Mouse (Mus musculus) layer of hippocampus, postnatal 36 days (tissue): ENCODE results near the gene Fam57b. TPM values are rescaled to one million over a fixed set of nuclear protein-coding genes. Genes with fewer than 3 reads are reported as not detected.

ENCODE experiments used
- DNase-seq, 2 experiments: peaks; one replicate each; pipeline ENCODE4 v3.0.0; 2022
- total RNA-seq, 2 experiments: library from RNA; stranded (reverse); gene quantifications; 2 replicates each; pipeline ENCODE4 v1.2.3; 2021

Gene Fam57b
- total RNA-seq, 2 experiments from 2014 or later, result 75.1 to 83.3 TPM

DNA sequence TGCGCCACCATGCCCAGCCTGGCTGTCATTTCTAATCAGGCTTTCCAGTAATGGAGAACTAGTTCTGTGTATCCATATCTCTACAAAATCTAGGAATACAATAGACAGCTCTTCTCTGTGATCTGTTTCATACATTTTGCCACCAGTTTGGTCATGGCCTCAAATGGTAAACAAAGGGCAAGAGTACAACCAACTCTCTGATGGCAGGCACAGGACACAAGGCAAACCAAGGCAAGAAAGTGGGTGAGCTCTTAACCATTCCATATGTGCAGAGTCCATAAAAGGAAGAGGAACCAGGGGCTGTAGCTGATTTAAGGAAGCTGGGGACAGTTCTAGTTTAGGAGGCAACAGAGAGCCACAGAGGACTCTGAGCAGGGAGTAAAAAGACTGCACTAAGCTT is 79.8 kb downstream of the Fam57b start:
- DNase-seq, result no peak

Other genes with a start within 250 kb of the Fam57b start
- gene Eif3c, start 231.3 kb upstream of the Fam57b start, total RNA-seq, result 100 to 1,000 TPM; 172 to 177 TPM
- under 1 TPM; 0.40 to 0.42 TPM for gene Apobr, start 212.7 kb upstream of the Fam57b start, total RNA-seq
- 10 to 100 TPM; 28.3 to 32.9 TPM for gene Cln3, start 211.9 kb upstream of the Fam57b start, total RNA-seq
- gene Il27, start 202.7 kb upstream of the Fam57b start, total RNA-seq, result not detected
- 1 to 10 TPM; 7.5 to 7.9 TPM for gene Nupr1, start 166.8 kb upstream of the Fam57b start, total RNA-seq
- 10 to 100 TPM; 25.6 to 30.3 TPM for gene Sgf29, start 148.4 kb upstream of the Fam57b start, total RNA-seq
- 10 to 100 TPM in 1 of 2 experiments, 1 to 10 TPM in 1; 6.3 to 11.2 TPM for gene Sult1a1, start 121.2 kb upstream of the Fam57b start, total RNA-seq
- gene Bola2, start 102.3 kb upstream of the Fam57b start, total RNA-seq, result 100 to 1,000 TPM in 1 of 2 experiments, 10 to 100 TPM in 1; 98.8 to 109 TPM
- gene Slx1b, start 101.9 kb upstream of the Fam57b start, total RNA-seq, result 10 to 100 TPM; 16.2 to 16.4 TPM
- 100 to 1,000 TPM; 114 to 121 TPM for gene Coro1a, start 89.9 kb upstream of the Fam57b start, total RNA-seq
- 100 to 1,000 TPM; 144 to 146 TPM for gene Mapk3, start 38.1 kb upstream of the Fam57b start, total RNA-seq
- 1 to 10 TPM; 2.5 to 5.1 TPM for gene Gdpd3, start 31.3 kb upstream of the Fam57b start, total RNA-seq
- gene Ypel3, start 20.7 kb upstream of the Fam57b start, total RNA-seq, result 100 to 1,000 TPM; 278 to 291 TPM
- gene Tbx6, start 16.2 kb upstream of the Fam57b start, total RNA-seq, result 1 to 10 TPM in 1 of 2 experiments, under 1 TPM in 1; 0.75 to 1.1 TPM
- gene Ppp4c, start 5.2 kb upstream of the Fam57b start, total RNA-seq, result 10 to 100 TPM; 54.3 to 59.5 TPM
- gene 4930451I11Rik, start 34.0 kb downstream of the Fam57b start, total RNA-seq, result not detected
- gene Doc2a, start 49.7 kb downstream of the Fam57b start, total RNA-seq, result 10 to 100 TPM; 16.1 to 17.7 TPM
- gene Hirip3, start 64.3 kb downstream of the Fam57b start, total RNA-seq, result 10 to 100 TPM; 29.5 to 32.0 TPM
- gene Ino80e, start 64.7 kb downstream of the Fam57b start, total RNA-seq, result 10 to 100 TPM; 53.5 to 56.0 TPM
- 100 to 1,000 TPM; 151 to 165 TPM for gene Taok2, start 87.0 kb downstream of the Fam57b start, total RNA-seq
- gene Tmem219, start 125.2 kb downstream of the Fam57b start, total RNA-seq, result 10 to 100 TPM; 23.2 to 23.8 TPM
- 100 to 1,000 TPM; 161 to 171 TPM for gene Kctd13, start 131.2 kb downstream of the Fam57b start, total RNA-seq
- 10 to 100 TPM; 34.1 to 35.4 TPM for gene Asphd1, start 151.9 kb downstream of the Fam57b start, total RNA-seq
- gene Sez6l2, start 152.9 kb downstream of the Fam57b start, total RNA-seq, result 100 to 1,000 TPM; 427 to 447 TPM
- 100 to 1,000 TPM; 159 to 164 TPM for gene Cdipt, start 178.2 kb downstream of the Fam57b start, total RNA-seq
- gene Cdiptos, start 178.4 kb downstream of the Fam57b start, total RNA-seq, result under 1 TPM in 1 of 2 experiments, not detected in 1; 0.35 TPM
- gene Mvp, start 217.0 kb downstream of the Fam57b start, total RNA-seq, result 1 to 10 TPM; 7.2 to 8.4 TPM
- under 1 TPM in 1 of 2 experiments, not detected in 1; 0.90 TPM for gene Pagr1b, start 218.8 kb downstream of the Fam57b start, total RNA-seq
- 10 to 100 TPM; 10.4 to 16.2 TPM for gene Pagr1a, start 219.7 kb downstream of the Fam57b start, total RNA-seq
- gene Gm42742, start 223.4 kb downstream of the Fam57b start, total RNA-seq, result 10 to 100 TPM; 68.6 to 82.2 TPM
- 100 to 1,000 TPM; 229 to 233 TPM for gene Prrt2, start 223.5 kb downstream of the Fam57b start, total RNA-seq
- gene Maz, start 229.4 kb downstream of the Fam57b start, total RNA-seq, result 100 to 1,000 TPM; 258 to 261 TPM
- 1 to 10 TPM; 6.9 to 7.3 TPM for gene Kif22, start 244.8 kb downstream of the Fam57b start, total RNA-seq